Mouse (Mus musculus): ENCODE measurements around the gene Mad1l1. TPM values are rescaled to one million over a fixed set of nuclear protein-coding genes. Genes with fewer than 3 reads are reported as not detected.

Mad1l1 gene
- polyA plus RNA-seq, 1 experiment from 2014 or later, result 39.8 TPM

- WGBS, result 68% methylated on average over 14 of the region's 14 CpGs
- Histone ChIP-seq H3K4me1 (no peaks in the 10 kb centered on the region), H3K9ac (no peak overlapping the region), H3K27me3 (replicated peaks) (peaks cover 23% of the 10 kb centered on the region), H3K4me3 (replicated peaks) (no peak overlapping the region), H3K4me2 (no peak overlapping the region), H3K36me3 (no peaks in the 10 kb centered on the region), H3K27ac (no peak overlapping the region), H3K9me3 (no peaks in the 10 kb centered on the region)
- no peak for ATAC-seq (ENCODE audit: insufficient read depth, low FRiP score, low read depth)
Measured at GRCm38 (mm10) chr5:139969151-139969948, 352.0 kb downstream of the Mad1l1 start.

- WGBS, result 73% methylated on average over 14 of the region's 14 CpGs
- ATAC-seq (ENCODE audit: insufficient read depth, low FRiP score, low read depth), result no peak
Measured at GRCm38 (mm10) chr5:139965596-139965995, 355.8 kb downstream of the Mad1l1 start.

GRCm38 (mm10) chr5:139964391-139964790, 357.0 kb downstream of the Mad1l1 start:
- no peak overlapping the region for H3K4me2 ChIP-seq
- no peaks in the 10 kb centered on the region for H3K27me3 ChIP-seq (replicated peaks)
- no peak for ATAC-seq (ENCODE audit: insufficient read depth, low FRiP score, low read depth)
- no peak overlapping the region for H3K27ac ChIP-seq
- H3K36me3 ChIP-seq, result no peaks in the 10 kb centered on the region
- WGBS, result 40% methylated on average over 5 of the region's 5 CpGs
- no peaks in the 10 kb centered on the region for H3K4me1 ChIP-seq
- no peak overlapping the region for H3K9ac ChIP-seq
- no peak overlapping the region for H3K4me3 ChIP-seq (replicated peaks)
- no peaks in the 10 kb centered on the region for H3K9me3 ChIP-seq

More at GRCm38 (mm10) chr5:139965596-139965995, 355.8 kb downstream of the Mad1l1 start:
- Histone ChIP-seq H3K36me3 (no peaks in the 10 kb centered on the region), H3K4me1 (no peaks in the 10 kb centered on the region), H3K9ac (no peak overlapping the region), H3K4me2 (no peak overlapping the region), H3K4me3 (replicated peaks) (no peak overlapping the region), H3K27ac (no peak overlapping the region), H3K27me3 (replicated peaks) (no peaks in the 10 kb centered on the region), H3K9me3 (no peaks in the 10 kb centered on the region)

- Histone ChIP-seq H3K4me1 (peaks cover 16% of the 10 kb centered on the region), H3K27ac (no peak overlapping the region), H3K9me3 (no peaks in the 10 kb centered on the region), H3K27me3 (replicated peaks) (no peaks in the 10 kb centered on the region), H3K4me3 (replicated peaks) (no peak overlapping the region), H3K9ac (no peak overlapping the region), H3K36me3 (no peaks in the 10 kb centered on the region), H3K4me2 (no peak overlapping the region)
- WGBS, result 84% methylated on average over 4 of the region's 4 CpGs
- ATAC-seq (ENCODE audit: insufficient read depth, low FRiP score, low read depth), result no peak
Measured at GRCm38 (mm10) chr5:139959741-139960140, 361.6 kb downstream of the Mad1l1 start.

Other genes starting within 250 kb of the Mad1l1 start
- 41.7 and 42.2 TPM in 2 replicates for gene Nudt1, start 104 bp upstream of the Mad1l1 start, polyA plus RNA-seq (2015; fragmentation: Nextera tagmentation; extraction: Ambion mirVana)
- gene Mrm2, start 10.3 kb upstream of the Mad1l1 start, polyA plus RNA-seq (2015; fragmentation: Nextera tagmentation; extraction: Ambion mirVana), result 17.1 and 19.3 TPM in 2 replicates
- gene Snx8, start 67.7 kb upstream of the Mad1l1 start, polyA plus RNA-seq (2015; fragmentation: Nextera tagmentation; extraction: Ambion mirVana), result 16.9 and 17.3 TPM in 2 replicates
- gene Eif3b, start 97.8 kb upstream of the Mad1l1 start, polyA plus RNA-seq (2015; fragmentation: Nextera tagmentation; extraction: Ambion mirVana), result 129 and 141 TPM in 2 replicates
- gene Gm4869, start 124.1 kb upstream of the Mad1l1 start, polyA plus RNA-seq (2015; fragmentation: Nextera tagmentation; extraction: Ambion mirVana), result not detected in 2 replicates
- 21.1 and 21.7 TPM in 2 replicates for gene Chst12, start 184.0 kb upstream of the Mad1l1 start, polyA plus RNA-seq (2015; fragmentation: Nextera tagmentation; extraction: Ambion mirVana)
- gene Grifin, start 243.5 kb upstream of the Mad1l1 start, polyA plus RNA-seq (2015; fragmentation: Nextera tagmentation; extraction: Ambion mirVana), result 0.23 and 0.39 TPM in 2 replicates